Mouse (Mus musculus) myocyte (in vitro differentiated cells): ENCODE results near the gene Ociad2. TPM values are rescaled to one million over a fixed set of nuclear protein-coding genes. Genes with fewer than 3 reads are reported as not detected.

Experiments used
- H3K27me3 ChIP-seq: one replicate; pipeline ENCODE4 v1.6.1; 2011; ENCODE audit not compliant: control insufficient read depth, insufficient read depth, insufficient read length
- H3K36me3 ChIP-seq: one replicate; pipeline ENCODE4 v1.6.1; 2011; ENCODE audit not compliant: control insufficient read depth, insufficient read depth
- H3K4me2 ChIP-seq: one replicate; pipeline ENCODE4 v1.6.1; 2011; ENCODE audit warnings: low read depth, control low read depth
- H3K4me3 ChIP-seq: one replicate; pipeline ENCODE4 v1.5.1; 2011; ENCODE audit warnings: mild to moderate bottlenecking, control low read depth, moderate library complexity
- H3K79me2 ChIP-seq: one replicate; pipeline ENCODE4 v1.6.1; 2011; ENCODE audit not compliant: control insufficient read depth, insufficient read depth
- H3ac ChIP-seq: one replicate; pipeline ENCODE4 v1.6.1; 2011; ENCODE audit not compliant: control insufficient read depth, insufficient read length
- CEBPB ChIP-seq: IDR thresholded peaks from 2 replicates; pipeline ENCODE4 v1.6.1; 2011; ENCODE audit warnings: mild to moderate bottlenecking, moderate library complexity; ENCODE audit not compliant: poor library complexity, insufficient read depth, severe bottlenecking
- E2F4 ChIP-seq: IDR thresholded peaks from one replicate; pipeline ENCODE4 v1.6.1; 2011; ENCODE audit warnings: mild to moderate bottlenecking, control low read depth, moderate library complexity; ENCODE audit not compliant: insufficient read depth
- MAX ChIP-seq: IDR thresholded peaks from one replicate; pipeline ENCODE4 v1.6.1; 2011; ENCODE audit warnings: low read depth, mild to moderate bottlenecking, control low read depth
- MYOD1 ChIP-seq, 3 experiments: IDR thresholded peaks; one replicate each; pipeline ENCODE4 v1.6.1; 2011; ENCODE audit warnings: control low read depth in 2 of 3, low read depth in 2 of 3, mild to moderate bottlenecking in 2 of 3, moderate library complexity in 1 of 3; ENCODE audit not compliant: insufficient read length in 2 of 3, control insufficient read depth in 1 of 3
- MYOG ChIP-seq, 3 experiments: IDR thresholded peaks; one replicate each; pipeline ENCODE4 v1.6.1; 2011; ENCODE audit warnings: control low read depth in 2 of 3, low read depth in 2 of 3, mild to moderate bottlenecking in 2 of 3; ENCODE audit not compliant: insufficient read length in 2 of 3, control insufficient read depth in 1 of 3, insufficient read depth in 1 of 3
- POLR2A ChIP-seq: IDR thresholded peaks from one replicate; pipeline ENCODE4 v1.6.1; 2011; ENCODE audit warnings: low read depth, mild to moderate bottlenecking, control low read depth, moderate library complexity; ENCODE audit not compliant: insufficient read length
- POLR2AphosphoS2 ChIP-seq: IDR thresholded peaks from one replicate; pipeline ENCODE4 v1.6.1; 2011; ENCODE audit warnings: low read depth, control low read depth; ENCODE audit not compliant: insufficient read length
- REST ChIP-seq: IDR thresholded peaks from one replicate; pipeline ENCODE4 v1.6.1; 2011; ENCODE audit warnings: mild to moderate bottlenecking, control low read depth, moderate library complexity; ENCODE audit not compliant: insufficient read depth, insufficient read length
- SRF ChIP-seq: IDR thresholded peaks from one replicate; pipeline ENCODE4 v1.6.1; 2011; ENCODE audit warnings: low read depth; ENCODE audit not compliant: control insufficient read depth, insufficient read length
- TCF12 ChIP-seq: IDR thresholded peaks from one replicate; pipeline ENCODE4 v1.6.1; 2011; ENCODE audit warnings: mild to moderate bottlenecking, control low read depth; ENCODE audit not compliant: poor library complexity, insufficient read depth, severe bottlenecking
- TCF3 ChIP-seq: IDR thresholded peaks from one replicate; pipeline ENCODE4 v1.6.1; 2011; ENCODE audit warnings: low read depth, control low read depth; ENCODE audit not compliant: insufficient read length
- USF1 ChIP-seq: IDR thresholded peaks from one replicate; pipeline ENCODE4 v1.6.1; 2011; ENCODE audit warnings: low read depth, mild to moderate bottlenecking, control low read depth, moderate library complexity
- polyA plus RNA-seq: library from polyadenylated mRNA; unstranded; fragments of >200 nt; fragmentation: generic; extraction: Trizol; gene quantifications from one replicate; pipeline ENCODE4 v1.2.1, GENCODE M21; 2012; ENCODE audit warnings: missing spikeins

The Ociad2 gene
- polyA plus RNA-seq, 1 experiment = 4.1 TPM

- no peak overlapping the region for H3K4me2 ChIP-seq
- no peaks in the 10 kb centered on the region for H3K27me3 ChIP-seq
- H3K36me3 ChIP-seq = no peaks in the 10 kb centered on the region
- H3K4me3 ChIP-seq = no peak overlapping the region
- no peaks in the 10 kb centered on the region for H3K79me2 ChIP-seq
- TF ChIP-seq E2F4 (no peak), TCF3 (no peak), REST (no peak), CEBPB (no peak), MYOD1 (IDR thresholded peaks at IDR 0.05; ENCODE audit: control insufficient read depth in 1 of 3, insufficient read length in 2 of 3, low read depth in 2 of 3) (no peak), MYOG (IDR thresholded peaks at IDR 0.05; ENCODE audit: control insufficient read depth in 1 of 3, insufficient read depth in 1 of 3, insufficient read length in 2 of 3, low read depth in 2 of 3) (no peak), MAX (no peak), POLR2AphosphoS2 (no peak), USF1 (no peak), POLR2A (no peak), SRF (no peak), TCF12 (no peak)
- no peak overlapping the region for H3ac ChIP-seq
These were observed 22.0 kb upstream of the Ociad2 start for GRCm38 (mm10) chr5:73362791-73363190.

DNA sequence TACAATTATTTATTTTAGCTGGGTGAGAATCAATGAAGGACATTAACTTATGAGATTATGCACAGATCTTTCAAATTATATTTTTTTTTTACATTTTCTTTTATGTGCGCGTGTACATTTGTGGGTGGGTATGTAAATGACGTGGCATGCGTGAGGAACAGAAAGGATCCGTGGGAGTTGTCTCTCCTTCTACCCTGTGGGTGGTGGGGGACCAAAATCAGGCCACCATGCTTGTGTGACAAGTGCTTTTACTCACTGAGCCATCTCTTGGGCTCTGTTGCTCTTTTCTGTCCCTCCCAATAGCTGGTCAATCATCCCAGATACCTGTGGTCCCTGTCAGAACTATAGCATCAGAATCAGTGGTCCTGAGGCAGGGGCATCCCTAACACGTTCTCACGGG, 21.5 kb upstream of the Ociad2 start:
- Histone ChIP-seq H3K4me2 (no peak overlapping the region), H3K36me3 (no peaks in the 10 kb centered on the region), H3K4me3 (no peak overlapping the region), H3K27me3 (no peaks in the 10 kb centered on the region), H3K79me2 (no peaks in the 10 kb centered on the region), H3ac (no peak overlapping the region)
- no peak for TF ChIP-seq SRF
- TF ChIP-seq MYOG (IDR thresholded peaks at IDR 0.05; ENCODE audit: control insufficient read depth in 1 of 3, insufficient read depth in 1 of 3, insufficient read length in 2 of 3, low read depth in 2 of 3) = no peak
- no peak for TF ChIP-seq E2F4
- no peak for TF ChIP-seq CEBPB
- TF ChIP-seq POLR2AphosphoS2 = no peak
- no peak for TF ChIP-seq MAX
- TF ChIP-seq TCF12 = no peak
- TF ChIP-seq MYOD1 (IDR thresholded peaks at IDR 0.05; ENCODE audit: control insufficient read depth in 1 of 3, insufficient read length in 2 of 3, low read depth in 2 of 3) = no peak
- TF ChIP-seq POLR2A = no peak
- TF ChIP-seq USF1 = no peak
- TF ChIP-seq TCF3 = no peak
- TF ChIP-seq REST = no peak

DNA sequence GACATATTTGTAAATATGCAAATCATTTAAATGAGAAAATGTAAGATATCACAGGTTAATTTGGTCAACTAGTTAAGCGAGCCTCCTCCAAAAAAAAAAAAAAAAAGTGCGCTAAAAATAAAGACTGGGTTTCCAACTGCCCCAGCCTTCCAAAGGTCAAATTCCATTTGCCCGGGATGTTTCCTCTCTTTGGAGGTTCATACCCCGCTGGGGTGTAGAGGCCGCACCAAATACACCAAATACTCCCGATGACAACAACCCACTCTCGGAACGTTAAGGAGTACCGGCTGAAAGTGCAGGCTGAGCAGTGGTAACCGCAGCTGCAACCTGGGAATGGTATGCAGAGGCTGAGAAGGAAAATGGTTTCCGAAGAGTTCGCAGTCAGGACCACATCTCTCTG, 19.4 kb upstream of the Ociad2 start:
- H3K4me2 ChIP-seq = no peak overlapping the region
- no peaks in the 10 kb centered on the region for H3K36me3 ChIP-seq
- no peaks in the 10 kb centered on the region for H3K79me2 ChIP-seq
- H3ac ChIP-seq = no peak overlapping the region
- no peak overlapping the region for H3K4me3 ChIP-seq
- no peak for TF ChIP-seq POLR2AphosphoS2
- TF ChIP-seq MAX = no peak
- no peak for TF ChIP-seq TCF3
- TF ChIP-seq MYOG (IDR thresholded peaks at IDR 0.05; ENCODE audit: control insufficient read depth in 1 of 3, insufficient read depth in 1 of 3, insufficient read length in 2 of 3, low read depth in 2 of 3) = no peak
- TF ChIP-seq USF1 = no peak
- no peak for TF ChIP-seq MYOD1 (IDR thresholded peaks at IDR 0.05; ENCODE audit: control insufficient read depth in 1 of 3, insufficient read length in 2 of 3, low read depth in 2 of 3)
- no peak for TF ChIP-seq CEBPB
- TF ChIP-seq REST = no peak
- TF ChIP-seq TCF12 = no peak
- TF ChIP-seq POLR2A = no peak
- TF ChIP-seq SRF = no peak
- no peak for TF ChIP-seq E2F4
- no peaks in the 10 kb centered on the region for H3K27me3 ChIP-seq

GRCm38 (mm10) chr5:73359752-73360141, 18.9 kb upstream of the Ociad2 start:
- Histone ChIP-seq H3K4me2 (no peak overlapping the region), H3K79me2 (no peaks in the 10 kb centered on the region), H3K27me3 (no peaks in the 10 kb centered on the region), H3K4me3 (no peak overlapping the region), H3K36me3 (no peaks in the 10 kb centered on the region), H3ac (no peak overlapping the region)
- TF ChIP-seq MYOD1 (IDR thresholded peaks at IDR 0.05; ENCODE audit: control insufficient read depth in 1 of 3, insufficient read length in 2 of 3, low read depth in 2 of 3) (no peak), USF1 (no peak), SRF (no peak), REST (no peak), TCF12 (no peak), CEBPB (no peak), MYOG (IDR thresholded peaks at IDR 0.05; ENCODE audit: control insufficient read depth in 1 of 3, insufficient read depth in 1 of 3, insufficient read length in 2 of 3, low read depth in 2 of 3) (no peak), POLR2AphosphoS2 (no peak), MAX (no peak)

GRCm38 (mm10) chr5:73359134-73359751, 18.4 kb upstream of the Ociad2 start:
- no peak overlapping the region for H3K4me3 ChIP-seq
- no peaks in the 10 kb centered on the region for H3K36me3 ChIP-seq
- H3K79me2 ChIP-seq = no peaks in the 10 kb centered on the region
- no peak for TF ChIP-seq TCF12
- no peak for TF ChIP-seq USF1
- no peak for TF ChIP-seq MAX
- TF ChIP-seq POLR2A = no peak
- no peak for TF ChIP-seq E2F4
- no peak for TF ChIP-seq MYOG (IDR thresholded peaks at IDR 0.05; ENCODE audit: control insufficient read depth in 1 of 3, insufficient read depth in 1 of 3, insufficient read length in 2 of 3, low read depth in 2 of 3)
- no peak for TF ChIP-seq REST
- no peak for TF ChIP-seq MYOD1 (IDR thresholded peaks at IDR 0.05; ENCODE audit: control insufficient read depth in 1 of 3, insufficient read length in 2 of 3, low read depth in 2 of 3)
- no peak for TF ChIP-seq SRF
- TF ChIP-seq POLR2AphosphoS2 = no peak
- TF ChIP-seq CEBPB = no peak
- no peak for TF ChIP-seq TCF3
- no peaks in the 10 kb centered on the region for H3K27me3 ChIP-seq
- H3K4me2 ChIP-seq = no peak overlapping the region
- H3ac ChIP-seq = no peak overlapping the region
